Mouse (Mus musculus): ENCODE measurements around the gene Car1.
"Not testable (repeated sequence)": the region's sequence is repeated elsewhere in the genome, so short reads cannot be mapped to it uniquely, and the experiment has no call there.

Gene Car1

DNA sequence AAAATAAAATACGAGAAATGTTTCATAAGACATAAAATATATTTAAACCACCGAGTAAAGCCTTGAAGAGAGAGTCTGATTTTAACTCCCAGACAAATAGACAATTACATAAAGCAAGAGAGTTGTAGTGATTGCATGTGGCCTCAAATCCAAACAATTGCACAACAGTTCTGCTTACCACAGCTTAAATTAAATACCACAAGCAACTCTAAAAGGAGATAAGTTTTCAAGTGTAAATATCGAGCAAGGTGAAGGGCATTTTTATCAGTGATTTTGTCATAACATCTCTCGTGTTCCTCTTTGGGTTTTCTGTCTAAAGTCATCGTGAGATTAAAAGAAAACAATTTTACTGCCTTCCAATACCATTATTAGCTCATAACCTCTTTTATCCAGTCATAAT is 25.0 kb downstream of the Car1 start:
- not testable (repeated sequence) for DNase-seq (ENCODE audit: extremely low spot score)

- DNase-seq (ENCODE audit: extremely low spot score): not testable (repeated sequence)
Measured at GRCm38 (mm10) chr3:14782365-14782764, 25.8 kb downstream of the Car1 start.

DNA sequence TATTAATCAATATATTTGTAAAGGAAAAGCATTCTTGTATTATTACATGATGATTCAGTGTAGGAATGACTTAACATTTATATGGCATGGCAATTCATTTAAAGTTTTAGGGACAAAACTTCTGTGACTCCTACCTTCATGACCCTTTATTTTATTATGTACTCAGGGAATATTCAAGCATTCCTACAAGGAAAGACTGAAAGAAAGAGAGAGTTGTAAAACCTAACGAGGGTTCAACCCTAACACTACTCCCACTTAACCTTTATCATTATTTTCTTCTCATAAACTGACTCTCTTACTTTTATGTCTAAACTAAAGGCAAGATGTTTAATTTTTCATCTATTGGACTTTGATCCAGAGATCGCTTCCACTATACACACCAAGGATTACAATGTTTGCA is 28.0 kb downstream of the Car1 start:
- no peak for DNase-seq (ENCODE audit: extremely low spot score)

DNA sequence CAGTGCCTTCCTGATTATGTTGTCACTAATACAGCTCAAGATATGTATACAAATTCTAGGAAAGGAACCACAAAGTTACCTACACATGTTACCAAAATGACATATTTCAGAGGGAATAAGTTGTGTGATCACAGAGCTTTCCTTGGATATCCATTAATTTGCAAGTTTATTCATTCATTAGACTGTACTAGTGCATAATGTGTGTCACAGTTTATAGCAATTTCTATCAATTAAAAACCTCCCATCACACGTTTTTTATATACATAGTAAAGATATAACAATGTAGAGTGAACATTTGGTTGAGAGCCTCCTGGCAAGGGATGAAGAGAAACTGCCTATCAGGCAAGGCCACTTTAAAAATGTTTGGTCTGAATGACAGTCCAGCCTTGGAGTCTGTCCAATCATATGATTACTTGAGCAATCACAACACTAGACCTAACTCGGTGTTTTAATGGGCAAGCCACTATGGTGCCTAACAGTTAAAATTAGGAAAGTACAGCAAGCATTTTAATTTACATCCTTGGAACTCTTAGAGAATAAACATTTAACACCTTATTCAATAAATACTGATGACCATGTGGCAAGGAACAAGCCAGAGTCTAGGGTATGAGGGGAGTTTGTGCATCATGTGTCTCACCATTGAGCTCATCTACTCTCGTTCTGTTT is 31.5 kb downstream of the Car1 start:
- not testable (repeated sequence) for DNase-seq (ENCODE audit: extremely low spot score)

DNA sequence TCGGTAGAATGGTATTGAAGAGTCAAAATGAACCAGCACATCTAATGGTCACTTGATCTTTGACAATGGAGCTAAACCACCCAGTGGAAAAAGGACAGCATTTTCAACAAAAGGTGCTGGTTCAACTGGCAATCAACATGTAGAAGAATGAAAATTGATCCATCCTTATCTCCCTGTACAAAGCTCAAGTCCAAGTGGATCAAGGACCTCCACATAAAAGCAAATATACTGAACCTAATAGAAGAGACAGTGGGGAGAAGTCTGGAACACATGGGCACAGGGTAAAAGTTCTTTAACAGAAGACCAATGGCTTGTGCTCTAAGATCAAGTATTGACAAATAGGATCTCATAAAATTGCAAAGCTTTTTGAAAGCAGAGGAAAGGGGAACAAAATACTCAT is 33.6 kb downstream of the Car1 start:
- not testable (repeated sequence) for DNase-seq (ENCODE audit: extremely low spot score)

DNA sequence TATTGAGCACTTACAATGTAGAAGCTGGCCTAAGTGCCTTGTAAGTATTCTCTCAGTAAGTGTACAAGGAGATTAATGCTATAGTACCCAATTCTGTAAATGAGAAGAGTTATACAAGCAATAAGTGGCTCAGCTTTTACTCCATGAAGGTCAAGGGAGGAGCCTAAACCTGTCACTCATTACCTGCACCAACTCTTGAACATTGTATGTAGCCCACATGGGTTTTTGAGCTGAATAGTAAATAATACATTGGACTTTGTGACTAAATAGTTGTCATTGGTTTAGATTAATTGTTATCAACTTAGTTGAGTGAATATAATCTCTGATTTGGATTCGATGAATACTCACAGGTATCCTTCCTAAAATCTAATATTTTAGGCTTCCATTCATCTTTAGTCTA is 35.7 kb downstream of the Car1 start:
- not testable (repeated sequence) for DNase-seq (ENCODE audit: extremely low spot score)

DNA sequence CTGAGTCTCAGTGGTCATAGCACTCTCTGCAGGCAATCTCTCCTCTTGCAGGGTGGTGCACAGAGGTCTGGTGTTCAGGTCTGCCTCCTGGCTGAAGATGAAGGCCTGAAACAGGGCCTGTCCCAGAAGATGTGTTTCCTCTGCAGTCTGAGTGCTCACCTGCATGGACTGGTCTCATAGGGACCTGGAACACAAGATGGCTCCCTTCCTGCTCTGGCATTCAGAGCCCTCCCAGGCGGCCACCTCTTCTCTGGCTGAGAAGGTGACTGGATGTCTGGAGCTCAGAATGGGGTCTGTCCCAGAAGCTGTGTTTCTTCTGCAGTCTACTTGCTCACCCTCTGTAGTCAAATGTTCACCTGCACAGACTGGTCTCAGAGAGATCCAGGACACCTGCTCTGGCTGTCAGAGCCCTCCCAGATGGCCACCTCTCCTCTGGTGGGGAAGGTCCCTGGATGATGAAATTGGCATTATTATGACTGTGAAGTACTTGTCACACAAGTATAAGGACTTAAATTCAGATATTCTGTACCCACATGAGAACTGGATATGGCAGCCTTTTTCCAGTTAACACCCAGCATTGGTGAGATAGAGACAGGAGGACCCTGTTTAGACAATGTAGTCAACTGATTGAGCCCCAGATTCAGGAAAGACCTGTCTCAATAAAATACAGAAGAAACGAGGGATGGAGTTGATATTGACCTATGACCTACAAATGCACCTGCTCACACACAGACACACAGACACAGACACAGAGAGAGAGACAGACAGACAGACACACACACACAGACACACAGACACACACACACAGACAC is 43.2 kb downstream of the Car1 start:
- no peak for DNase-seq (ENCODE audit: extremely low spot score)

GRCm38 (mm10) chr3:14755716-14756115 is 52.5 kb downstream of the Car1 start:
- DNase-seq (ENCODE audit: extremely low spot score): no peak

- DNase-seq (ENCODE audit: extremely low spot score): no peak
Measured at GRCm38 (mm10) chr3:14746041-14746440, 62.1 kb downstream of the Car1 start.

- DNase-seq (ENCODE audit: extremely low spot score): no peak
Measured at GRCm38 (mm10) chr3:14738261-14738660, 69.9 kb downstream of the Car1 start.

GRCm38 (mm10) chr3:14727496-14727895 is 80.7 kb downstream of the Car1 start:
- DNase-seq (ENCODE audit: extremely low spot score): not testable (repeated sequence)

DNA sequence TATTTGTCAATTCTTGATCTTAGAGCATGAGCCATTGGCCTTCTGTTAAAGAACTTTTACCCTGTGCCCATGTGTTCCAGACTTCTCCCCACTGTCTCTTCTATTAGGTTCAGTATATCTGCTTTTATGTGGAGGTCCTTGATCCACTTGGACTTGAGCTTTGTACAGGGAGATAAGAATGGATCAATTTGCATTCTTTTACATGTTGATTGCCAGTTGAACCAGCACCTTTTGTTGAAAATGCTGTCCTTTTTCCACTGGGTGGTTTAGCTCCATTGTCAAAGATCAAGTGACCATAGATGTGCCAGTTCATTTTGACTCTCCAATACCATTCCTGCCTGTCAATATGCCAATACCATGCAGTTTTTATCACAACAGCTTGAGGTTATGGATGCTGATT is 82.7 kb downstream of the Car1 start:
- DNase-seq (ENCODE audit: extremely low spot score): not testable (repeated sequence)
